Mouse (Mus musculus) kidney, embryonic 16.5 days (tissue): ENCODE measurements around the gene Myh13. TPM values are rescaled to one million over a fixed set of nuclear protein-coding genes. Genes with fewer than 3 reads are reported as not detected.

Experiments
- ATAC-seq: fragments of 200-750 bp; cut with Nextera tagmentation; 2 replicates; pipeline ENCODE4 v1.8.0; 2017; ENCODE audit warnings: moderate TSS enrichment; ENCODE audit not compliant: low FRiP score, low TSS enrichment
- H3K27ac ChIP-seq: fragments of 300-500 bp; sonication (generic); 2 replicates; pipeline ENCODE4 v1.5.1; 2014; ENCODE audit warnings: low read length
- H3K27me3 ChIP-seq: fragments of 300-500 bp; sonication (generic); 2 replicates; pipeline ENCODE4 v1.6.1; 2014; ENCODE audit warnings: low read length, control low read depth, mixed read lengths; ENCODE audit not compliant: insufficient read depth
- H3K36me3 ChIP-seq: fragments of 300-500 bp; sonication (generic); 2 replicates; pipeline ENCODE4 v1.6.1; 2014; ENCODE audit warnings: low read length, control low read depth, mixed read lengths; ENCODE audit not compliant: insufficient read depth
- H3K4me1 ChIP-seq: fragments of 300-500 bp; sonication (generic); 2 replicates; pipeline ENCODE4 v1.6.1; 2014; ENCODE audit warnings: low read length, control low read depth, mixed read lengths; ENCODE audit not compliant: insufficient read depth
- H3K4me2 ChIP-seq: fragments of 300-500 bp; sonication (generic); replicated peaks from 2 replicates; pipeline ENCODE4 v1.6.1; 2014; ENCODE audit warnings: low read depth, low read length
- H3K4me3 ChIP-seq: fragments of 300-500 bp; sonication (generic); 2 replicates; pipeline ENCODE4 v1.5.1; 2014; ENCODE audit warnings: mild to moderate bottlenecking, low read length
- H3K9ac ChIP-seq: fragments of 300-500 bp; sonication (generic); replicated peaks from 2 replicates; pipeline ENCODE4 v1.6.1; 2014; ENCODE audit warnings: low read length
- H3K9me3 ChIP-seq: fragments of 300-500 bp; sonication (generic); 2 replicates; pipeline ENCODE4 v1.6.1; 2016; ENCODE audit warnings: low read length, control low read depth
- WGBS: fragments of 180-500 bp; shearing (Covaris S2); extraction: QIAGEN DNeasy Blood & Tissue Kit; methylation state at CpG from one replicate; pipeline ENCODE4 v1.1.7; 2014; 5-methylcytosine and 5-hydroxymethylcytosine counted together
- polyA plus RNA-seq: library from polyadenylated mRNA; unstranded; fragments of >200 nt; fragmentation: Nextera tagmentation; extraction: Ambion mirVana; gene quantifications from 2 replicates; pipeline ENCODE4 v1.2.1, GENCODE M21; 2015

Myh13 gene
- polyA plus RNA-seq, 1 experiment from 2014 or later = not detected

GRCm38 (mm10) chr11:67384653-67385052, 63.2 kb downstream of the Myh13 start:
- no peak overlapping the region for H3K9ac ChIP-seq
- no peaks in the 10 kb centered on the region for H3K36me3 ChIP-seq
- peaks cover 8% of the 10 kb centered on the region for H3K4me1 ChIP-seq
- no peak overlapping the region for H3K4me3 ChIP-seq
- WGBS = 76% methylated on average over 7 of the region's 7 CpGs
- ATAC-seq = no peak
- no peaks in the 10 kb centered on the region; the same call in 1 of the 2 replicates for H3K9me3 ChIP-seq
- no peak overlapping the region for H3K27ac ChIP-seq
- no peak overlapping the region for H3K4me2 ChIP-seq
- no peaks in the 10 kb centered on the region for H3K27me3 ChIP-seq

GRCm38 (mm10) chr11:67386815-67387415, 65.5 kb downstream of the Myh13 start:
- Histone ChIP-seq H3K4me1 (no peaks in the 10 kb centered on the region), H3K36me3 (no peaks in the 10 kb centered on the region), H3K4me3 (no peak overlapping the region), H3K27ac (no peak overlapping the region), H3K9me3 (no peaks in the 10 kb centered on the region; the same call in 1 of the 2 replicates), H3K4me2 (no peak overlapping the region), H3K27me3 (no peaks in the 10 kb centered on the region), H3K9ac (no peak overlapping the region)
- 31% methylated on average over 8 of the region's 8 CpGs for WGBS
- ATAC-seq = no peak

GRCm38 (mm10) chr11:67390679-67391384, 69.4 kb downstream of the Myh13 start:
- Histone ChIP-seq H3K9me3 (no peaks in the 10 kb centered on the region; the same call in 1 of the 2 replicates), H3K4me3 (no peak overlapping the region), H3K9ac (no peak overlapping the region), H3K27me3 (no peaks in the 10 kb centered on the region), H3K27ac (no peak overlapping the region), H3K36me3 (no peaks in the 10 kb centered on the region), H3K4me1 (no peaks in the 10 kb centered on the region), H3K4me2 (no peak overlapping the region)
- WGBS = 67% methylated on average over 3 of the region's 3 CpGs
- no peak for ATAC-seq

- no peak overlapping the region for H3K4me3 ChIP-seq
- no peaks in the 10 kb centered on the region for H3K27me3 ChIP-seq
- no peaks in the 10 kb centered on the region for H3K36me3 ChIP-seq
- no peak overlapping the region for H3K9ac ChIP-seq
- ATAC-seq = no peak
- WGBS = 86% methylated on average over 3 of the region's 3 CpGs
- no peaks in the 10 kb centered on the region; the same call in 1 of the 2 replicates for H3K9me3 ChIP-seq
- H3K27ac ChIP-seq = no peak overlapping the region
- H3K4me1 ChIP-seq = no peaks in the 10 kb centered on the region
- H3K4me2 ChIP-seq = no peak overlapping the region
Measured at GRCm38 (mm10) chr11:67392369-67392768, 70.9 kb downstream of the Myh13 start.

- no peaks in the 10 kb centered on the region for H3K27me3 ChIP-seq
- no peak overlapping the region for H3K9ac ChIP-seq
- ATAC-seq = no peak
- H3K27ac ChIP-seq = no peak overlapping the region
- H3K4me2 ChIP-seq = no peak overlapping the region
- no peaks in the 10 kb centered on the region for H3K9me3 ChIP-seq
- no peaks in the 10 kb centered on the region for H3K36me3 ChIP-seq
- 58% methylated on average over 5 of the region's 5 CpGs for WGBS
- H3K4me1 ChIP-seq = no peaks in the 10 kb centered on the region
- H3K4me3 ChIP-seq = no peak overlapping the region
Measured at GRCm38 (mm10) chr11:67400956-67401355, 79.5 kb downstream of the Myh13 start.

- no peak for ATAC-seq
- Histone ChIP-seq H3K4me2 (no peak overlapping the region), H3K9me3 (no peaks in the 10 kb centered on the region), H3K4me1 (no peaks in the 10 kb centered on the region), H3K9ac (no peak overlapping the region), H3K27me3 (no peaks in the 10 kb centered on the region), H3K4me3 (no peak overlapping the region), H3K27ac (no peak overlapping the region), H3K36me3 (no peaks in the 10 kb centered on the region)
- 66% methylated on average over 6 of the region's 6 CpGs for WGBS
Measured at GRCm38 (mm10) chr11:67414346-67414940, 93.0 kb downstream of the Myh13 start.

Other genes starting within 250 kb of the Myh13 start
- 4.7 and 5.1 TPM in 2 replicates for gene Myh3, start 243.4 kb upstream of the Myh13 start, polyA plus RNA-seq
- gene Myh2, start 150.6 kb upstream of the Myh13 start, polyA plus RNA-seq = not detected in 2 replicates
- gene Myh1, start 121.6 kb upstream of the Myh13 start, polyA plus RNA-seq = 0.02 and 0.04 TPM in 2 replicates
- not detected in 2 replicates for gene Myh4, start 83.6 kb upstream of the Myh13 start, polyA plus RNA-seq
- 3.1 and 4.0 TPM in 2 replicates for gene Myh8, start 44.5 kb upstream of the Myh13 start, polyA plus RNA-seq
- gene Gas7, start 133.8 kb downstream of the Myh13 start, polyA plus RNA-seq = 11.2 and 12.3 TPM in 2 replicates